Mouse (Mus musculus): ENCODE measurements around the gene Aasdhppt. TPM values are rescaled to one million over a fixed set of nuclear protein-coding genes. Genes with fewer than 3 reads are reported as not detected.

Aasdhppt gene
- 39.0 and 41.7 TPM in 2 replicates for polyA plus RNA-seq (2014; fragmentation: Nextera tagmentation; extraction: Ambion mirVana)

DNA sequence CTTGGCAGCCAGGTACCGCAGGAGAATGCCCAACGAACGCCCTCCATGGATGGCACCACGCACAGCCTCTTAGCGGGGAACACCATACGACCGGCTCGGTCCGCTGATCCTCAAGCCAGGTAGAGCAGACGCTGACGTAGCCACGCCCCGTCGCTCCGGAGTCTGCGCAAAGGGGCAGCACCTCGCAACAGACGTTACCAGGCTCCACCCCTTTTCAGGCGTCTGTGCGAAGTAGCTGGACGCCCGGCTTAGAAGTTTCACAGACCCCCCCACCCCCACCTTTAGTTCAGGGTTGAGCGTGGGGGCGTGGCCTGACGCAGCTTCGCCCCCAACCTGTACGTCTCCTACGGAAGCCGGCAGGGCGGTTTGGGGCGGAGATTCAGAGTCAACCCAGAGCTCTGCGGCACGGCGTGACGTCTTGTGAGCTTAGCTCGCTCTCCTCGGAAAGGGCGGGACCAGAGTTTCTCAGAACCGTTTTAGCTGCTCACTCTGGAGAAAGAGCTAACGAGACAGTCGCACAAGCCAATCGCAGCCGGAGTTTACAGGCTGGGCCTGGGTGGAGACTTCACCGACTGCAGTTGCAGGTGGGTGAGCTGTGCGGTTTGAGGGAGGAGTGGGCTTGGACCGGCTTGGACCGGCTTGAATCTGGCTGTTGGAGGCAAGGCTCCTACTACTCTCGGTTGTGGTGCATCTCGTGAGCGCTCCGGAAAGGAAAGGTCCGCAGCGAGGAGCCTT is at the start of gene Aasdhppt, which contains the start of gene Kbtbd3:
Aasdhppt (minus strand) TSS at position 121 of the 735 bp plus-strand sequence.
Kbtbd3 (plus strand) TSS at position 483 of the 735 bp plus-strand sequence.
- WGBS, result under 1% methylated on average over 53 of the region's 53 CpGs
- H3K9ac ChIP-seq (ENCODE audit: low read depth, low read length), result peak within 1 kb of the TSS; percentile 82

DNA sequence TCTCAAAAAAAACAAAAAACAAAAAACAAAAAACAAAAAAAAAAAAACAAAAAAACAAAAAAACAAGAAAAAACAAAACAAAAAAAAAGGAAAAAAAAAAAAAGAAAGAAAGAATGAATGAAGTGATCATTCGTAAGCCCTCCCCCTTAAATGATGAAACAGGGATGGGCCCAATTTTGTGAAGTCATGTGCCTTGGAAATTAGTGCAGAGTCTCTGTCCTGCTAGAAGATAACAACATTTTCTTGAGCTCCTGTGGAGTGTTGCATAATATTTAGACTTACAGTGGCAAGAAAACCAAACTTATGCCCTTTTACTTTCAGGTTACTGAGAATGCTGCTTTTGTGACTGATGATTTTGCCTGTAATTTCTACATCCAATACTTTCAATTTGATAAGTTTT is 43.9 kb upstream of the Aasdhppt start:
- H3K4me2 ChIP-seq, result no peak overlapping the region
- H3K27me3 ChIP-seq (replicated peaks; ENCODE audit: control insufficient read depth, insufficient read depth, low read length), result no peaks in the 10 kb centered on the region
- no peak for ATAC-seq (replicated peaks; ENCODE audit: low FRiP score)
- no peaks in the 10 kb centered on the region for H3K4me1 ChIP-seq (replicated peaks; ENCODE audit: control insufficient read depth, insufficient read depth, low read length)
- H3K27ac ChIP-seq (ENCODE audit: low read depth, low read length), result no peak overlapping the region
- H3K9ac ChIP-seq (ENCODE audit: low read depth, low read length), result no peak overlapping the region
- no peaks in the 10 kb centered on the region for H3K36me3 ChIP-seq (ENCODE audit: control insufficient read depth, insufficient read depth, low read length)
- H3K9me3 ChIP-seq (ENCODE audit: control insufficient read depth, low read length), result no peaks in the 10 kb centered on the region
- DNase-seq (ENCODE audit: low spot score), result no peak
- H3K4me3 ChIP-seq (ENCODE audit: low read depth, low read length), result no peak overlapping the region
- 86% methylated on average over 1 of the region's 1 CpGs for WGBS

More for the DNA sequence above, at the start of gene Aasdhppt, which contains the start of gene Kbtbd3:
- H3K27me3 ChIP-seq (replicated peaks; ENCODE audit: control insufficient read depth, insufficient read depth, low read length), result no peaks in the 10 kb centered on the region
- peak within 1 kb of the TSS; percentile 81 for H3K4me2 ChIP-seq
- peaks cover 5% of the 10 kb centered on the region; the same call in 1 of the 2 replicates for H3K4me1 ChIP-seq (replicated peaks; ENCODE audit: control insufficient read depth, insufficient read depth, low read length)
- ATAC-seq (replicated peaks; ENCODE audit: low FRiP score) (peak; percentile 96), DNase-seq (ENCODE audit: low spot score) (peak; percentile 95)
- H3K4me3 ChIP-seq (ENCODE audit: low read depth, low read length), result peak within 1 kb of the TSS; percentile 76
- no peaks in the 10 kb centered on the region for H3K9me3 ChIP-seq (ENCODE audit: control insufficient read depth, low read length)
- peak within 1 kb of the TSS; percentile 92 for H3K27ac ChIP-seq (ENCODE audit: low read depth, low read length)
- H3K36me3 ChIP-seq (ENCODE audit: control insufficient read depth, insufficient read depth, low read length), result no peaks in the 10 kb centered on the region

DNA sequence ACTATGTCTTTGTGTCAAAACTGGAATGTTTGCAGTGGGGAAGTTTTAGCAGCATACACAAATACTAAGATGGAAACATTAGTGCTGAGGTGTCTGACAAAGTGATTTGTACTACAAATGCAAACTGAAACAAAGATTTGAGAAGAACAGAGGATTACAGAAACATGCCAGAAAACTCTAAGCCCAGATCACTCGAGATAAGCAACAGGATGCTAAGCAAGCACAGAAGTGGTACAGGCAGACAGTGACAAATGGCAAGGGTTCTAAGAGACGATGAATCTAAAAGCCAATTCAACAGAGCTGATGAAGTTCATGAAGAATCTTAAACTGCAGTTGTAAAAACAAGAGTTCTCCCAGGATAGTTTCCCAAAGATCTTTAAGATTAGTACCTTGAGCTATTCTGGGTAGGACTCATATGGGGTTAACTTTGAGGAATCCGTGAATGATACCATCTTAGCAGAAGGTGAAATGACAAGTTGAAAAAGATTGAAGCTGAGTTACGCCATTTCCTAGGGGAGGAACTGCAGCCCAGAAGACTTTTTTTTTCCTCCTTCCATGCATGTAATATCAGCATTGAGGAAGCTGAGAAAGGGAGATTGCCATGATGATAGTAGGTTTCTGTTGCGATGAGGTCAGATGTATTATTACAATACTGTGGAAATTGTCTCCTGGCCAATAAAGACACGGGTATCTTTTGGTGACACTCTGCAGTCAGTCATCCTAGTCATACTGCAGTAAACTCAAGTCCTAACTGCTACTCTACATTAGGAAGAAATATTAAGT is 9.9 kb upstream of the Aasdhppt start:
- Histone ChIP-seq H3K4me1 (replicated peaks; ENCODE audit: control insufficient read depth, insufficient read depth, low read length) (no peaks in the 10 kb centered on the region), H3K9ac (ENCODE audit: low read depth, low read length) (no peak overlapping the region), H3K36me3 (ENCODE audit: control insufficient read depth, insufficient read depth, low read length) (no peaks in the 10 kb centered on the region), H3K4me3 (ENCODE audit: low read depth, low read length) (no peak overlapping the region), H3K27ac (ENCODE audit: low read depth, low read length) (no peak overlapping the region), H3K27me3 (replicated peaks; ENCODE audit: control insufficient read depth, insufficient read depth, low read length) (no peaks in the 10 kb centered on the region), H3K4me2 (no peak overlapping the region), H3K9me3 (ENCODE audit: control insufficient read depth, low read length) (no peaks in the 10 kb centered on the region)
- WGBS, result 83% methylated on average over 6 of the region's 6 CpGs
- ATAC-seq (replicated peaks; ENCODE audit: low FRiP score) (no peak), DNase-seq (ENCODE audit: low spot score) (no peak)

DNA sequence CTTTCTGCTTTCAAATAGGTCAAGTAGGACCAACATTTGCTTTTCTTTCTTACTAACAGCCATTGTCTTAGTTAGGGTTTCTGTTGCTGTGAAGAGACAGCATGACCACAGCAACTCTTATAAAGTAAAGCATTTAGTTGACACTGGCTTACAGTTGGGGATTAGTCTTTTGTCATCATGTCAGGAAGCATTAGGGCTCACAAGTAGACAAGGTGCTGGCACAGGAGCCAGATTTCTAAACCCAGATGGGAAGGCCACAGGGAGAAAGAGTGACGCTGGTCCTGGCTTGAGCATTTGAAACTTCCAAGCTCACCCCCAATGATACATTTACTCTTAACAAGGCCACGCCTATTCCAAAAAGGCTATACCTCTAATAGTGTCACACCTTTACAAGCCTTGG is 6.5 kb upstream of the Aasdhppt start:
- no peak overlapping the region for H3K9ac ChIP-seq (ENCODE audit: low read depth, low read length)
- H3K4me1 ChIP-seq (replicated peaks; ENCODE audit: control insufficient read depth, insufficient read depth, low read length), result 0 out of 2 replicates have a peak, but pooled peaks cover 1% of the 10 kb centered on the region
- H3K27me3 ChIP-seq (replicated peaks; ENCODE audit: control insufficient read depth, insufficient read depth, low read length), result no peaks in the 10 kb centered on the region
- no peak overlapping the region for H3K27ac ChIP-seq (ENCODE audit: low read depth, low read length)
- WGBS, result 86% methylated on average over 2 of the region's 2 CpGs
- no peaks in the 10 kb centered on the region for H3K9me3 ChIP-seq (ENCODE audit: control insufficient read depth, low read length)
- ATAC-seq (replicated peaks; ENCODE audit: low FRiP score), result no peak
- no peak overlapping the region for H3K4me3 ChIP-seq (ENCODE audit: low read depth, low read length)
- H3K4me2 ChIP-seq, result no peak overlapping the region
- no peak for DNase-seq (ENCODE audit: low spot score)
- H3K36me3 ChIP-seq (ENCODE audit: control insufficient read depth, insufficient read depth, low read length), result no peaks in the 10 kb centered on the region

DNA sequence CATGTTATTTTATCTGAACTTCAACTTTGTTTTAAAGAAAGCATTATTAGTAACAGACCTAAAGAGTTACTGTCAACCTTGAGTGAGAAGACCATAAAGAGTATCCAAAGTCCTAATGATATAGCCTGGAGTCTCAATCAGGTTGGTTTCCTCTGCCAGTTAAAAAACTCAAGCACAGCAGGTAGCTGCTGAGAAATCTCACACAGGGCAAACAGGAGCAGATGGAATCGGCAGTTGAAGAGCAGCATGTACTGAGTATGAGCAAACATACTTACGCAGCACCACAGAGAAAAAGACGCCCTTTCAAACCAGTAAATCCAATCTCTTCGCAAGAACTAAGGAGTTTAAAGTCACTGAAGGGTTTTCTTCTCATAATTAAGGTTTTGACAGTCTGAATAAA is 4.7 kb upstream of the Aasdhppt start:
- Histone ChIP-seq H3K4me1 (replicated peaks; ENCODE audit: control insufficient read depth, insufficient read depth, low read length) (0 out of 2 replicates have a peak, but pooled peaks cover 5% of the 10 kb centered on the region), H3K27ac (ENCODE audit: low read depth, low read length) (no peak overlapping the region), H3K9ac (ENCODE audit: low read depth, low read length) (no peak overlapping the region), H3K27me3 (replicated peaks; ENCODE audit: control insufficient read depth, insufficient read depth, low read length) (no peaks in the 10 kb centered on the region), H3K4me3 (ENCODE audit: low read depth, low read length) (no peak overlapping the region), H3K4me2 (no peak overlapping the region), H3K9me3 (ENCODE audit: control insufficient read depth, low read length) (no peaks in the 10 kb centered on the region), H3K36me3 (ENCODE audit: control insufficient read depth, insufficient read depth, low read length) (no peaks in the 10 kb centered on the region)
- no peak for ATAC-seq (replicated peaks; ENCODE audit: low FRiP score)
- WGBS, result 89% methylated on average over 4 of the region's 4 CpGs
- no peak for DNase-seq (ENCODE audit: low spot score)

DNA sequence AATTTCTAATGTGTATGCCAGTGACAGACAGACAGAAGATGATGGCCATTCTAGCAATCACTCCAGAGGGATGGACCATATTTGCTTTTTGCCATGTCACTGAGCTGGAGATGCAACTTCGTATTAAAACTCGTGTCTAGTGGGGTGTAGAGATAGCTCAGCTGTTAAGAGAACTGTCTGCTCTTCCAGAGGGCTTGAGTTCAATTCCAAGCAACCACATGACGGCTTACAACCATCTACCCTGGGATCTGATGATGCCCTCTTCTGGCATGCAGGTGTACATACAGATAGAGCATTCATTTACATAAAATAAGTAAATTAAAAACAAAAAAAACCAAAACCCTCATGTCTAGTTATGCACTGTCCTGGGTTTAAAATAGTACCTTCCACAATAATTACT is 1.9 kb upstream of the Aasdhppt start:
- WGBS, result 72% methylated on average over 3 of the region's 3 CpGs
- Histone ChIP-seq H3K27me3 (replicated peaks; ENCODE audit: control insufficient read depth, insufficient read depth, low read length) (no peaks in the 10 kb centered on the region), H3K4me3 (ENCODE audit: low read depth, low read length) (no peak overlapping the region), H3K9ac (ENCODE audit: low read depth, low read length) (no peak overlapping the region), H3K4me2 (peak overlapping the region; percentile 81), H3K27ac (ENCODE audit: low read depth, low read length) (no peak overlapping the region), H3K4me1 (replicated peaks; ENCODE audit: control insufficient read depth, insufficient read depth, low read length) (peaks cover 5% of the 10 kb centered on the region; the same call in 1 of the 2 replicates), H3K9me3 (ENCODE audit: control insufficient read depth, low read length) (no peaks in the 10 kb centered on the region), H3K36me3 (ENCODE audit: control insufficient read depth, insufficient read depth, low read length) (no peaks in the 10 kb centered on the region)
- no peak for ATAC-seq (replicated peaks; ENCODE audit: low FRiP score)
- no peak for DNase-seq (ENCODE audit: low spot score)

DNA sequence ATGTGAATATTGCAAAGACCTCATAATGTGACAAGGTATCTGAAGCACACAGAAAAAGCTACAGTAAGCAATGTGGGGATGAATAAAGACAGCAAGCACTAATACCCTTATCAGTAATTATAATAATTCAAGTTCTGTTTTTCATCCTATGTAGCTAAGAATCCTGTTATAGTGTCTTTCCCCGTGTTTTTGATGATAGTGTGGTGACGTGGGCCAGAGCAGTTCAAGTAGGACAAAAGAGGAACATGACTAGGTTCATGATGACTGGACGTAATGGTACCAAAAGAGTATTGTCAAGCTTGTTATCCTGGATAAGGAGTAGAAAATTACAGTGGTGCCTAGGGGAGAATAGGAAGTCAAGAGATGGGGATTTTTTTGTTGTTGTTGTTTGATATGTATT is 1.4 kb upstream of the Aasdhppt start:
- no peak for ATAC-seq (replicated peaks; ENCODE audit: low FRiP score)
- WGBS, result 44% methylated on average over 3 of the region's 3 CpGs
- H3K9ac ChIP-seq (ENCODE audit: low read depth, low read length), result no peak overlapping the region; the same call in 1 of the 2 replicates

DNA sequence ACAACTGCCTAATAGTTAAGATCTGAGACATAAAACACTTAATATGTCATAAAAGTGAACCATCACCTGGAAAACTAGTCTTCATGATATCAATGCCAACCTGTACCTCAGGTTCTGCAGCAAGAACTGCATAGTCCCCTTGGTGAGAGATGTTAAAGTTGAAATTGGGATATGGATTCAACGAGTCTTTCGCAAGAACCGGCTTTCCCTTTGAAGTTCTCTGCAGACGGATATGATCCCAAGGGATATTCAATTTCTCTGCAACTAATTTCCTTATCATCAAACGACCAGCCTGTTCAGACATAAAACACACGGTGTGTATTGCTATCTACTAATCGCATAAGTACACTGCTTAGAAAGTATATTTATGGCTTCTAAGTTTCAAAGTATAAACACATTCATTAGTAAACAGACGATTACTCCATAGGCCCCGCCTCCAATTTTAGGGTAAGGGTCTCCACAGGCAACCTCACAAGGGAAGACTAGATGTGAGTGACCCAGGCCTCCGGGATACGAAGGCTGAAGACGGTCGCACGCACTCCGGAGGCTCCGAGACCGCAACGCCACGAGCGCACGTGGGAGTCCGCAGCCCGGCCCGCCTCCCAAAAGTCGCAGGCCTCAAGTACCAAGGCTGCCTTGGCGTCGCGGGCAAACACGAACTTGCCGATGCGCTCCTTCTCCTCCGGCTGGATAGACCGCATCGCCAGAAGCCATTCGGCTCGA is 482 bp downstream of the Aasdhppt start:
- Histone ChIP-seq H3K4me1 (replicated peaks; ENCODE audit: control insufficient read depth, insufficient read depth, low read length) (peaks cover 5% of the 10 kb centered on the region; the same call in 1 of the 2 replicates), H3K4me2 (peak overlapping the region; percentile 79), H3K9me3 (ENCODE audit: control insufficient read depth, low read length) (no peaks in the 10 kb centered on the region), H3K36me3 (ENCODE audit: control insufficient read depth, insufficient read depth, low read length) (no peaks in the 10 kb centered on the region), H3K4me3 (ENCODE audit: low read depth, low read length) (peak overlapping the region; percentile 76), H3K9ac (ENCODE audit: low read depth, low read length) (peak overlapping the region; percentile 78), H3K27ac (ENCODE audit: low read depth, low read length) (peak overlapping the region; percentile 80), H3K27me3 (replicated peaks; ENCODE audit: control insufficient read depth, insufficient read depth, low read length) (no peaks in the 10 kb centered on the region)
- under 1% methylated on average over 36 of the region's 36 CpGs for WGBS
- DNase-seq (ENCODE audit: low spot score) (no peak), ATAC-seq (replicated peaks; ENCODE audit: low FRiP score) (peak; percentile 40)

More for the DNA sequence above, 1.4 kb upstream of the Aasdhppt start:
- H3K27ac ChIP-seq (ENCODE audit: low read depth, low read length), result 0 out of 2 replicates have a peak overlapping the region, but pooled peaks have one; percentile 14
- no peaks in the 10 kb centered on the region for H3K27me3 ChIP-seq (replicated peaks; ENCODE audit: control insufficient read depth, insufficient read depth, low read length)
- H3K4me2 ChIP-seq, result peak overlapping the region; percentile 81
- no peak for DNase-seq (ENCODE audit: low spot score)
- peak overlapping the region; percentile 76 for H3K4me3 ChIP-seq (ENCODE audit: low read depth, low read length)
- H3K36me3 ChIP-seq (ENCODE audit: control insufficient read depth, insufficient read depth, low read length), result no peaks in the 10 kb centered on the region
- peaks cover 5% of the 10 kb centered on the region; the same call in 1 of the 2 replicates for H3K4me1 ChIP-seq (replicated peaks; ENCODE audit: control insufficient read depth, insufficient read depth, low read length)
- no peaks in the 10 kb centered on the region for H3K9me3 ChIP-seq (ENCODE audit: control insufficient read depth, low read length)
